Mouse (Mus musculus) liver, adult 2 months (tissue): Measurements from ENCODE around the gene Washc1. TPM values are rescaled to one million over a fixed set of nuclear protein-coding genes. Genes with fewer than 3 reads are reported as not detected.

Experiments
- DNase-seq: peaks from one replicate; pipeline ENCODE4 v3.0.0-alpha.2; 2011; ENCODE audit warnings: low read depth, low spot score; ENCODE audit errors: extremely low read depth
- H3K27ac ChIP-seq: fragments of 200-500 bp; replicated peaks from 2 replicates; pipeline ENCODE4 v1.5.1; 2012; ENCODE audit warnings: low read depth, mild to moderate bottlenecking, control low read depth, inconsistent platforms, low read length; ENCODE audit not compliant: insufficient read depth
- H3K27me3 ChIP-seq: fragments of 200-500 bp; 2 replicates; pipeline ENCODE4 v1.6.1; 2012; ENCODE audit warnings: mild to moderate bottlenecking, moderate library complexity, low read length, inconsistent platforms; ENCODE audit not compliant: control insufficient read depth, insufficient read depth
- H3K36me3 ChIP-seq: fragments of 200-500 bp; 2 replicates; pipeline ENCODE4 v1.6.1; 2012; ENCODE audit warnings: low read length, inconsistent platforms; ENCODE audit not compliant: control insufficient read depth, insufficient read depth
- H3K4me1 ChIP-seq: fragments of 200-500 bp; 2 replicates; pipeline ENCODE4 v1.6.1; 2011; ENCODE audit warnings: low read length; ENCODE audit not compliant: control insufficient read depth, insufficient read depth
- H3K4me3 ChIP-seq: fragments of 200-500 bp; 2 replicates; pipeline ENCODE4 v1.5.1; 2011; ENCODE audit warnings: low read depth, mild to moderate bottlenecking, control low read depth, low read length, moderate library complexity; ENCODE audit not compliant: insufficient read depth
- H3K79me2 ChIP-seq: fragments of 200-500 bp; 2 replicates; pipeline ENCODE4 v1.6.1; 2012; ENCODE audit warnings: inconsistent platforms, mild to moderate bottlenecking, low read length, moderate library complexity; ENCODE audit not compliant: control insufficient read depth, insufficient read depth
- H3K9ac ChIP-seq: fragments of 200-500 bp; 2 replicates; pipeline ENCODE4 v1.6.1; 2012; ENCODE audit warnings: low read depth, mild to moderate bottlenecking, control low read depth, inconsistent platforms, low read length
- CTCF ChIP-seq: fragments of 200-500 bp; IDR thresholded peaks from 2 replicates; pipeline ENCODE4 v1.5.1; 2011; ENCODE audit warnings: low read depth, low read length, control low read depth
- POLR2A ChIP-seq: fragments of 200-500 bp; IDR thresholded peaks from 2 replicates; pipeline ENCODE4 v1.6.1; 2011; ENCODE audit warnings: low read length, control low read depth; ENCODE audit not compliant: insufficient read depth; ENCODE audit errors: extremely low read depth
- WGBS: fragments of 180-500 bp; shearing (Covaris S2); methylation state at CpG from one replicate; pipeline ENCODE4 v1.1.7; 2018; 5-methylcytosine and 5-hydroxymethylcytosine counted together
- polyA plus RNA-seq: library from polyadenylated mRNA; depleted of rRNA; stranded (reverse); fragments of >200 nt; gene quantifications from 2 replicates; pipeline ENCODE4 v1.2.3, GENCODE M21; 2012
- total RNA-seq: library from RNA; depleted of rRNA; stranded (reverse); fragments of >200 nt; gene quantifications from 2 replicates; pipeline ENCODE4 v1.2.3, GENCODE M21; 2014

The Washc1 gene
- total and polyA plus RNA-seq, 2 experiments, result 10.1 to 24.9 TPM

DNA sequence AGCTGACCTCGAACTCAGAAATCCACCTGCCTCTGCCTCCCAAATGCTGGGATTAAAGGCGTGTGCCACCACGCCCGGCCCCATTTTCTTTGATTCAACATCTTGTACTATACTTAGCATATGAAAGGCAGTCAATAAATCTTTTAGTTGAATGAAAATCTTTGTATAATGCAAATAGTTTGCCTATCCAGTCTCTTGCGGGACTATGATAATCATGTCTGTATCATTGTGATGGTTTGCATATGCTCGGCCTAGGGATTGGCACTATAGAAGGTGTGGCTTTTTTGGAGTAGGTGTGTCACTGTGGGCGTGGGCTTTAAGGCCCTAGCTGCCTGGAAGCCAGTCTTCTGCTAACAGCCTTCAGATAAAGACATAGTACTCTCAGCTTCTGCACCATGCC is 7.3 kb upstream of the Washc1 start:
- DNase-seq, result no peak
- Histone ChIP-seq H3K4me1 (peaks cover 3% of the 10 kb centered on the region), H3K79me2 (peaks cover 10% of the 10 kb centered on the region; the same call in 1 of the 2 replicates), H3K27me3 (no peaks in the 10 kb centered on the region), H3K36me3 (no peaks in the 10 kb centered on the region), H3K27ac (no peak overlapping the region), H3K9ac (no peak overlapping the region), H3K4me3 (no peak overlapping the region)
- TF ChIP-seq POLR2A, result no peak
- no peak for TF ChIP-seq CTCF
- 94% methylated on average over 7 of the region's 7 CpGs for WGBS

- Histone ChIP-seq H3K4me3 (no peak overlapping the region), H3K36me3 (no peaks in the 10 kb centered on the region), H3K79me2 (0 out of 2 replicates have a peak, but pooled peaks cover 3% of the 10 kb centered on the region), H3K9ac (no peak overlapping the region), H3K27ac (no peak overlapping the region), H3K27me3 (no peaks in the 10 kb centered on the region), H3K4me1 (0 out of 2 replicates have a peak, but pooled peaks cover 6% of the 10 kb centered on the region)
- peak; percentile 30 for DNase-seq
- 57% methylated on average over 10 of the region's 10 CpGs for WGBS
- TF ChIP-seq CTCF (peak; percentile 70), POLR2A (no peak)
Observed at GRCm38 (mm10) chr17:66106601-66107267, 4.6 kb upstream of the Washc1 start.

DNA sequence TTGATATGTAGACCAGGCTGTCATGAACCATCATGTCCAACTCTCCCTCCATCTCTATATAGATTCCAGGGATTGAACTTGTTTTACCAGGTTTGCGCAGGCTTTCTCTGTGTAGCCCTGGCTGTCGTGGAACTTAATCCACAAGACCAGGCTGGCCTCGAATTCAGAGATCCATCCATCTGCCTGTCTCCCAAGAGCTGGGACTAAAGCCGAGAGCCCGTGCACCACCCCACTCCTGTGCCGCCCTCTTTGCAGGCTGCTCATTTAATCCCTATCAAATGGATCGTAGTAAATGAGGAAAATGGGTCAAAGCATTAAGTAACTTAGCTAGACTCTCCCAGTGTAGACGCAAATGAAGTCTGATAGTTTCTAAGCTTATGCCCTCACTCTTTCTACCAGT is 3.9 kb upstream of the Washc1 start:
- H3K36me3 ChIP-seq, result no peaks in the 10 kb centered on the region
- 0 out of 2 replicates have a peak, but pooled peaks cover 4% of the 10 kb centered on the region for H3K79me2 ChIP-seq
- no peak overlapping the region for H3K4me3 ChIP-seq
- no peak for DNase-seq
- H3K4me1 ChIP-seq, result peaks cover 9% of the 10 kb centered on the region
- H3K27me3 ChIP-seq, result no peaks in the 10 kb centered on the region
- H3K9ac ChIP-seq, result no peak overlapping the region
- H3K27ac ChIP-seq, result no peak overlapping the region
- 73% methylated on average over 8 of the region's 8 CpGs for WGBS
- TF ChIP-seq POLR2A, result no peak
- TF ChIP-seq CTCF, result no peak

- TF ChIP-seq POLR2A (no peak), CTCF (no peak)
- Histone ChIP-seq H3K9ac (no peak overlapping the region), H3K27me3 (no peaks in the 10 kb centered on the region), H3K4me1 (peaks cover 13% of the 10 kb centered on the region), H3K36me3 (no peaks in the 10 kb centered on the region), H3K27ac (no peak overlapping the region), H3K4me3 (no peak overlapping the region), H3K79me2 (0 out of 2 replicates have a peak, but pooled peaks cover 4% of the 10 kb centered on the region)
- DNase-seq, result no peak
- WGBS, result 82% methylated on average over 4 of the region's 4 CpGs
Observed at GRCm38 (mm10) chr17:66108198-66108597, 3.1 kb upstream of the Washc1 start.

DNA sequence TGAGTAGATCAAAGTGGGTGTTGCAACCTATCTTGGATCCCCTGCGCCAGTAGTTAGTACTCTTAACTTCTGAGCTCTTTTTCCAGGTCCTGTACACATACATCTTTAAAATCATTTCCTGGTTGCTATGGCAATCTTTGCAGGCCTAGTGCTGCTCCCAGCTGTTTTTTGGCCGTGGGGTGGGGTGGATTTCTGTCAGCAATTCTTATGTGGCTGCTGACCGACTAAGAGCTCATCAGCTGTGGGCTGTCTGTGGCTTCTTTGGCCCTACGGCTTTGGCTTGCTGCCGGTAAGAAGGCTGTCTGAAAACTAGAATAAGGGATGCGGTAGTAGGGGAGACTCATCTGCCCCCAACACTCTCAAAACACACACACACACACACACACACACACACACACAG is 599 bp upstream of the Washc1 start:
- 0 out of 2 replicates have a peak, but pooled peaks cover 4% of the 10 kb centered on the region for H3K79me2 ChIP-seq
- no peak overlapping the region for H3K27ac ChIP-seq
- H3K9ac ChIP-seq, result peak overlapping the region; percentile 18; the same call in 1 of the 2 replicates
- 19% methylated on average over 6 of the region's 6 CpGs for WGBS
- peaks cover 5% of the 10 kb centered on the region; the same call in 1 of the 2 replicates for H3K36me3 ChIP-seq
- DNase-seq, result peak; percentile 18
- H3K4me3 ChIP-seq, result 0 out of 2 replicates have a peak overlapping the region, but pooled peaks have one; percentile 12
- no peaks in the 10 kb centered on the region for H3K27me3 ChIP-seq
- H3K4me1 ChIP-seq, result peaks cover 13% of the 10 kb centered on the region
- TF ChIP-seq POLR2A (no peak), CTCF (no peak)

- no peak overlapping the region for H3K27ac ChIP-seq
- DNase-seq, result no peak
- TF ChIP-seq POLR2A (no peak), CTCF (no peak)
- H3K4me3 ChIP-seq, result peak overlapping the region; percentile 99; the same call in 1 of the 2 replicates
- H3K9ac ChIP-seq, result no peak overlapping the region
- H3K27me3 ChIP-seq, result no peaks in the 10 kb centered on the region
- peaks cover 13% of the 10 kb centered on the region for H3K4me1 ChIP-seq
- H3K36me3 ChIP-seq, result peaks cover 7% of the 10 kb centered on the region; the same call in 1 of the 2 replicates
- 30% methylated on average over 4 of the region's 4 CpGs for WGBS
- 0 out of 2 replicates have a peak, but pooled peaks cover 4% of the 10 kb centered on the region for H3K79me2 ChIP-seq
Observed at GRCm38 (mm10) chr17:66112166-66112565, 821 bp downstream of the Washc1 start.
